Mouse (Mus musculus): ENCODE results near the gene Pdcd6. TPM values are rescaled to one million over a fixed set of nuclear protein-coding genes. Genes with fewer than 3 reads are reported as not detected.

Gene Pdcd6
- polyA plus RNA-seq, 1 experiment from 2014 or later = 159 TPM

DNA sequence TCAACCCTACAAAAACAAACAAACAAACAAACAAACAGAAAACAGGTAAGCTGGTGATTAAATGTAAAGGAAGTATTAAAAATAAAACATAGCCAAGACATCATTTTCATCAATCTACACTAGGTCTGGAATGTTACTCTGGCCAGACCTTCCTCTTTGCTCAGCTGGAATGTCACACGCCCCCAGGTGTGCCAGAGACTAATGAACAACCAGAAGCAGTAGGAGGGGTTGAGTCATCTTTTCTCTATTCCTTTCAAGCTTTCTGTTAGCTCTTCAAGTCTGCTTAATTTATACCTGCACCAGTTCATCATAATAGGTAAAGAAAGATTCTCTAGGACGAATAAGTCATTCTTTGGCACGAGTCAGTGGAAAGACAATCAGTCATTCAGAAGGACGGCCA, 994 bp downstream of the Pdcd6 start:
- peak overlapping the region; percentile 86 for H3K27ac ChIP-seq (replicated peaks)
- H3K9me3 ChIP-seq (replicated peaks) = no peaks in the 10 kb centered on the region
- 0 out of 2 replicates have a peak, but pooled peaks cover 9% of the 10 kb centered on the region for H3K4me1 ChIP-seq
- no peaks in the 10 kb centered on the region for H3K27me3 ChIP-seq
- H3K9ac ChIP-seq = peak overlapping the region; percentile 95
- H3K4me3 ChIP-seq (replicated peaks) = peak overlapping the region; percentile 92
- WGBS = 27% methylated on average over 4 of the region's 4 CpGs
- peaks cover 15% of the 10 kb centered on the region for H3K36me3 ChIP-seq
- peak overlapping the region; percentile 70 for H3K4me2 ChIP-seq (replicated peaks)
- no peak for ATAC-seq (ENCODE audit: insufficient number of reproducible peaks, low FRiP score, low TSS enrichment, low read depth)

- 96% methylated on average over 3 of the region's 3 CpGs for WGBS
- ATAC-seq (ENCODE audit: insufficient number of reproducible peaks, low FRiP score, low TSS enrichment, low read depth) = no peak
Measured at GRCm38 (mm10) chr13:74314616-74315015, 2.8 kb downstream of the Pdcd6 start.

GRCm38 (mm10) chr13:74305780-74306179, 11.6 kb downstream of the Pdcd6 start:
- Histone ChIP-seq H3K27ac (replicated peaks) (no peak overlapping the region), H3K9me3 (replicated peaks) (no peaks in the 10 kb centered on the region), H3K9ac (no peak overlapping the region), H3K4me2 (replicated peaks) (no peak overlapping the region), H3K36me3 (peaks cover 70% of the 10 kb centered on the region), H3K4me1 (no peaks in the 10 kb centered on the region), H3K27me3 (no peaks in the 10 kb centered on the region), H3K4me3 (replicated peaks) (no peak overlapping the region)
- 94% methylated on average over 1 of the region's 1 CpGs for WGBS
- no peak for ATAC-seq (ENCODE audit: insufficient number of reproducible peaks, low FRiP score, low TSS enrichment, low read depth)

More at GRCm38 (mm10) chr13:74314616-74315015, 2.8 kb downstream of the Pdcd6 start:
- Histone ChIP-seq H3K9ac (no peak overlapping the region), H3K4me2 (replicated peaks) (no peak overlapping the region), H3K27me3 (no peaks in the 10 kb centered on the region), H3K4me1 (0 out of 2 replicates have a peak, but pooled peaks cover 9% of the 10 kb centered on the region), H3K27ac (replicated peaks) (no peak overlapping the region), H3K4me3 (replicated peaks) (no peak overlapping the region), H3K9me3 (replicated peaks) (no peaks in the 10 kb centered on the region), H3K36me3 (peaks cover 22% of the 10 kb centered on the region)

GRCm38 (mm10) chr13:74305380-74305779, 12.0 kb downstream of the Pdcd6 start:
- no peaks in the 10 kb centered on the region for H3K4me1 ChIP-seq
- H3K9ac ChIP-seq = no peak overlapping the region
- H3K27ac ChIP-seq (replicated peaks) = no peak overlapping the region
- no peak overlapping the region for H3K4me2 ChIP-seq (replicated peaks)
- WGBS = 85% methylated on average over 6 of the region's 6 CpGs
- H3K36me3 ChIP-seq = peaks cover 66% of the 10 kb centered on the region
- ATAC-seq (ENCODE audit: insufficient number of reproducible peaks, low FRiP score, low TSS enrichment, low read depth) = no peak
- no peaks in the 10 kb centered on the region for H3K9me3 ChIP-seq (replicated peaks)
- H3K4me3 ChIP-seq (replicated peaks) = no peak overlapping the region
- no peaks in the 10 kb centered on the region for H3K27me3 ChIP-seq

DNA sequence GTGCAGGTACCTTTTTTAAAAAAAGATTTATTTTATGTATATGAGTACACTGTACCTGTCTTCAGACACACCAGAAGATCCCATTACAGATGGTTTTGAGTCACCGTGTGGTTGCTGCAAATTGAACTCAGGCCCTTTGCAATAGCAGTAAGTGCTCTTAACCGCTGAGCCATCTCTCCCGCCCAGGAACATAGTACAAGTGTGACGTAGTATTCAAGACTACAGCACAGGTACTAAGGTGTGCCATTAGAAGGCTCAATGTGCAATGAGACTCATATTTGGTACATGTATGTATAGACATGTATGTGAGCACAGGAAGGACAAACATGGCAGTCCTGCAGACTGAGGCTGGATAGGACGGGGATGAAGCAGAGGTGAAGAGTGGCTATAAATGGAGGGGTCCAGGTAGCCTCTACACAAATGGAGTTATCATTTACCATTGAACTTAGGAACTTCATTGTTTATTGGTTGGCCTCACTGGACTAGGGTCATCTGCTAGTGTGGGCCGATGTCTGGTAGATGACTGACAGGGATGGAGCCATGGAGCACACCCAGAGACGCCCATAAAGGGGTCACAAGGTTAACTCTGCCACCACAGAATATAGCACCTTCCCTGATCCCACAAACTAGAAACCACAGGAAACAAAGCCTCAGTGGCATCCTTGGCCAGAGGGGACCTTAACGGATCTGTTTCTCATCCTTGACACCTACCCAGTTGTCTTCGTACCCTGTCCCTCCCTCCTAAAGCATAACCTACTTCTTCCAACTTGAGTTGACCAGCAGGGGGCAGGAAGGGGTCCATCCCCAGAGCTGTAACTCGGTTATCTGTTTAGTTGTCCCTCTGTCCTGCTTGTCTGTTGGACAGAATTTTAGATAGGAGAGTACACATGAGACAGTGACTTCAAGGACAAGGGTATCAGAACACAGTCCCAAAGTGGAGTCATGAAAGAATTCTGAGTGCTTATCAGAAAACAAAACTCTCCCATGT, 15.0 kb downstream of the Pdcd6 start:
- Histone ChIP-seq H3K27ac (replicated peaks) (no peak overlapping the region), H3K9ac (no peak overlapping the region), H3K9me3 (replicated peaks) (no peaks in the 10 kb centered on the region), H3K27me3 (no peaks in the 10 kb centered on the region), H3K36me3 (peaks cover 40% of the 10 kb centered on the region), H3K4me1 (no peaks in the 10 kb centered on the region), H3K4me2 (replicated peaks) (no peak overlapping the region), H3K4me3 (replicated peaks) (no peak overlapping the region)
- 83% methylated on average over 10 of the region's 10 CpGs for WGBS
- no peak for ATAC-seq (ENCODE audit: insufficient number of reproducible peaks, low FRiP score, low TSS enrichment, low read depth)

- H3K4me2 ChIP-seq (replicated peaks) = no peak overlapping the region
- peaks cover 34% of the 10 kb centered on the region for H3K36me3 ChIP-seq
- no peaks in the 10 kb centered on the region for H3K4me1 ChIP-seq
- no peak overlapping the region for H3K9ac ChIP-seq
- peak; percentile 35; the same call in 1 of the 2 replicates for ATAC-seq (ENCODE audit: insufficient number of reproducible peaks, low FRiP score, low TSS enrichment, low read depth)
- WGBS = 67% methylated on average over 6 of the region's 6 CpGs
- no peak overlapping the region for H3K4me3 ChIP-seq (replicated peaks)
- no peaks in the 10 kb centered on the region for H3K9me3 ChIP-seq (replicated peaks)
- H3K27me3 ChIP-seq = no peaks in the 10 kb centered on the region
- H3K27ac ChIP-seq (replicated peaks) = no peak overlapping the region
Measured at GRCm38 (mm10) chr13:74301607-74301984, 15.8 kb downstream of the Pdcd6 start.

GRCm38 (mm10) chr13:74300925-74301606, 16.3 kb downstream of the Pdcd6 start:
- H3K9ac ChIP-seq = no peak overlapping the region
- no peak overlapping the region for H3K27ac ChIP-seq (replicated peaks)
- WGBS = 37% methylated on average over 4 of the region's 4 CpGs
- H3K27me3 ChIP-seq = no peaks in the 10 kb centered on the region
- H3K36me3 ChIP-seq = peaks cover 29% of the 10 kb centered on the region
- H3K9me3 ChIP-seq (replicated peaks) = no peaks in the 10 kb centered on the region
- no peak overlapping the region for H3K4me3 ChIP-seq (replicated peaks)
- peak; percentile 69 for ATAC-seq (ENCODE audit: insufficient number of reproducible peaks, low FRiP score, low TSS enrichment, low read depth)
- no peak overlapping the region for H3K4me2 ChIP-seq (replicated peaks)
- H3K4me1 ChIP-seq = no peaks in the 10 kb centered on the region

- H3K36me3 ChIP-seq = no peaks in the 10 kb centered on the region
- ATAC-seq (ENCODE audit: insufficient number of reproducible peaks, low FRiP score, low TSS enrichment, low read depth) = no peak
- peaks cover 8% of the 10 kb centered on the region for H3K27me3 ChIP-seq
- 72% methylated on average over 7 of the region's 7 CpGs for WGBS
- no peak overlapping the region for H3K4me2 ChIP-seq (replicated peaks)
- no peaks in the 10 kb centered on the region for H3K9me3 ChIP-seq (replicated peaks)
- H3K4me1 ChIP-seq = peaks cover 7% of the 10 kb centered on the region
- H3K9ac ChIP-seq = no peak overlapping the region
- no peak overlapping the region for H3K27ac ChIP-seq (replicated peaks)
- H3K4me3 ChIP-seq (replicated peaks) = no peak overlapping the region
Measured at GRCm38 (mm10) chr13:74296376-74296775, 21.0 kb downstream of the Pdcd6 start.

DNA sequence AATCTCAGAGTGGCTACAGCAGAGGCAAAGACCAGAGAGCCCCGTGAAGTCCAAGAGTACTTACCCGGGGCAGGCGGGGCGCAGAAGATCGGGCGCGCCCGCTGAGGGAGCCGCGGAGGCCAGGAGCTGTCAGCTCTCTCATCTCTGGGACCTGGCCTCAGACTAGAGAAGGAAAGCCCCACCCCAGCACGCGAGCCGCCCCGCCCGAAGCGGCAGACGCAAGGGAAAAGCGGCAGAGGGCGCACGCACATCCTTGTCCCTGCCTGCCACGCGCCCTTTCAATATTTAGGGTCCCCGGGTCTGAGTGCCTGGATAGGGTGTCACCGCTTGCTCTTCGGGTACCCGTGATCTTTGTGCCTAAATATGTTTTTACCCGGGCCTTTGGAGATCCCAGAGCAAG, 25.2 kb downstream of the Pdcd6 start, which contains the start of gene Ahrr:
Gene Ahrr (minus strand): TSS at position 165 of the 400 bp plus-strand sequence.
- Histone ChIP-seq H3K36me3 (no peaks in the 10 kb centered on the region), H3K4me3 (replicated peaks) (peak within 1 kb of the TSS; percentile 34), H3K4me1 (peaks cover 7% of the 10 kb centered on the region), H3K27ac (replicated peaks) (no peak within 1 kb of the TSS), H3K9me3 (replicated peaks) (no peaks in the 10 kb centered on the region), H3K9ac (no peak within 1 kb of the TSS), H3K4me2 (replicated peaks) (peak within 1 kb of the TSS; percentile 50), H3K27me3 (peaks cover 11% of the 10 kb centered on the region)
- WGBS = under 1% methylated on average over 27 of the region's 27 CpGs
- ATAC-seq (ENCODE audit: insufficient number of reproducible peaks, low FRiP score, low TSS enrichment, low read depth) = peak; percentile 34; the same call in 1 of the 2 replicates

DNA sequence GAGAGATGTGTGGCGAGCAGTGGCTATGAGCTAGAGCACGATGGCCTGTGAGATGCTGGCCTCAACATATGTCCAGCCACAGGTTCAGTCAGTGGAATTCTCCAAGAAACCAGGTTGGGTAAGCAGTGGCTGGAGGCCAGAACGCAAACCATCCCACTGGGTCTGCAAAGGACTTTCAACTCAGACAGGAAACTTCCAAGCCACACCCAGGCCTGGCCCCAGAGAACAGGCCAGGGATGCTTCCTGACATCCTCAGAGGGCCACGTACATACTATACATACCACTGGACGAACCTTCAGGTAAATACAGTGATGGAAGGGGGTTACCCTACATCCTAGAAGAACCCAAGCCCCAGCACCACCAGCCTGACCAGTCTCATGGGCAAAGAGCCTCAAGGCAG, 27.7 kb downstream of the Pdcd6 start:
- H3K27me3 ChIP-seq = peaks cover 11% of the 10 kb centered on the region
- no peak overlapping the region for H3K4me2 ChIP-seq (replicated peaks)
- H3K9me3 ChIP-seq (replicated peaks) = no peaks in the 10 kb centered on the region
- ATAC-seq (ENCODE audit: insufficient number of reproducible peaks, low FRiP score, low TSS enrichment, low read depth) = no peak
- no peaks in the 10 kb centered on the region for H3K36me3 ChIP-seq
- no peak overlapping the region for H3K4me3 ChIP-seq (replicated peaks)
- no peak overlapping the region for H3K27ac ChIP-seq (replicated peaks)
- WGBS = 75% methylated on average over 5 of the region's 5 CpGs
- peaks cover 7% of the 10 kb centered on the region for H3K4me1 ChIP-seq
- no peak overlapping the region for H3K9ac ChIP-seq

GRCm38 (mm10) chr13:74282299-74282698, 35.1 kb downstream of the Pdcd6 start:
- H3K36me3 ChIP-seq = no peaks in the 10 kb centered on the region
- 0 out of 2 replicates have a peak, but pooled peaks cover 3% of the 10 kb centered on the region for H3K27me3 ChIP-seq
- no peaks in the 10 kb centered on the region for H3K4me1 ChIP-seq
- no peak overlapping the region for H3K4me2 ChIP-seq (replicated peaks)
- no peak overlapping the region for H3K4me3 ChIP-seq (replicated peaks)
- no peaks in the 10 kb centered on the region for H3K9me3 ChIP-seq (replicated peaks)
- ATAC-seq (ENCODE audit: insufficient number of reproducible peaks, low FRiP score, low TSS enrichment, low read depth) = no peak
- WGBS = 75% methylated on average over 1 of the region's 2 CpGs
- H3K27ac ChIP-seq (replicated peaks) = no peak overlapping the region
- H3K9ac ChIP-seq = no peak overlapping the region

All from embryonic facial prominence, embryonic 15.5 days (tissue).